Mouse (Mus musculus): Measurements from ENCODE around the gene Capn15.

Capn15 gene

GRCm38 (mm10) chr17:26020848-26021347, 35.3 kb upstream of the Capn15 start:
- Histone ChIP-seq H3K4me3 (replicated peaks; ENCODE audit: low read length) (no peak overlapping the region), H3K4me1 (replicated peaks; ENCODE audit: low read depth, low read length) (no peaks in the 10 kb centered on the region), H3K36me3 (ENCODE audit: insufficient read depth, low read length) (peaks cover 16% of the 10 kb centered on the region), H3K9me3 (ENCODE audit: low read length) (no peaks in the 10 kb centered on the region), H3K27me3 (ENCODE audit: insufficient read depth, low read length) (no peaks in the 10 kb centered on the region)
- no peak for TF ChIP-seq CTCF (conservative IDR thresholded peaks at IDR 0.05; ENCODE audit: low read length)
- TF ChIP-seq NANOG (IDR thresholded peaks at IDR 0.05; ENCODE audit: borderline replicate concordance, low read length) = no peak
- no peak for TF ChIP-seq POU5F1 (IDR thresholded peaks at IDR 0.05; ENCODE audit: borderline replicate concordance, low read length)

GRCm38 (mm10) chr17:26018388-26018787, 32.8 kb upstream of the Capn15 start:
- Histone ChIP-seq H3K9me3 (ENCODE audit: low read length) (no peaks in the 10 kb centered on the region), H3K36me3 (ENCODE audit: insufficient read depth, low read length) (peaks cover 26% of the 10 kb centered on the region), H3K4me1 (replicated peaks; ENCODE audit: low read depth, low read length) (no peaks in the 10 kb centered on the region), H3K4me3 (replicated peaks; ENCODE audit: low read length) (no peak overlapping the region), H3K27me3 (ENCODE audit: insufficient read depth, low read length) (no peaks in the 10 kb centered on the region)
- TF ChIP-seq NANOG (IDR thresholded peaks at IDR 0.05; ENCODE audit: borderline replicate concordance, low read length) (no peak), CTCF (conservative IDR thresholded peaks at IDR 0.05; ENCODE audit: low read length) (no peak), POU5F1 (IDR thresholded peaks at IDR 0.05; ENCODE audit: borderline replicate concordance, low read length) (no peak)

- H3K4me1 ChIP-seq (replicated peaks; ENCODE audit: low read depth, low read length) = no peaks in the 10 kb centered on the region
- H3K36me3 ChIP-seq (ENCODE audit: insufficient read depth, low read length) = peaks cover 29% of the 10 kb centered on the region
- H3K27me3 ChIP-seq (ENCODE audit: insufficient read depth, low read length) = no peaks in the 10 kb centered on the region
- TF ChIP-seq POU5F1 (IDR thresholded peaks at IDR 0.05; ENCODE audit: borderline replicate concordance, low read length) = no peak
- no peak for TF ChIP-seq NANOG (IDR thresholded peaks at IDR 0.05; ENCODE audit: borderline replicate concordance, low read length)
- TF ChIP-seq CTCF (conservative IDR thresholded peaks at IDR 0.05; ENCODE audit: low read length) = no peak
- no peaks in the 10 kb centered on the region for H3K9me3 ChIP-seq (ENCODE audit: low read length)
- H3K4me3 ChIP-seq (replicated peaks; ENCODE audit: low read length) = no peak overlapping the region
Measured at GRCm38 (mm10) chr17:26017949-26018348, 32.4 kb upstream of the Capn15 start.

GRCm38 (mm10) chr17:26017021-26017420, 31.4 kb upstream of the Capn15 start:
- Histone ChIP-seq H3K36me3 (ENCODE audit: insufficient read depth, low read length) (peaks cover 32% of the 10 kb centered on the region), H3K9me3 (ENCODE audit: low read length) (no peaks in the 10 kb centered on the region), H3K4me3 (replicated peaks; ENCODE audit: low read length) (no peak overlapping the region), H3K27me3 (ENCODE audit: insufficient read depth, low read length) (no peaks in the 10 kb centered on the region), H3K4me1 (replicated peaks; ENCODE audit: low read depth, low read length) (peaks cover under 1% of the 10 kb centered on the region; the same call in 1 of the 2 replicates)
- TF ChIP-seq CTCF (conservative IDR thresholded peaks at IDR 0.05; ENCODE audit: low read length) (no peak), NANOG (IDR thresholded peaks at IDR 0.05; ENCODE audit: borderline replicate concordance, low read length) (no peak), POU5F1 (IDR thresholded peaks at IDR 0.05; ENCODE audit: borderline replicate concordance, low read length) (no peak)

- H3K36me3 ChIP-seq (ENCODE audit: insufficient read depth, low read length) = peaks cover 26% of the 10 kb centered on the region
- H3K27me3 ChIP-seq (ENCODE audit: insufficient read depth, low read length) = no peaks in the 10 kb centered on the region
- no peaks in the 10 kb centered on the region for H3K9me3 ChIP-seq (ENCODE audit: low read length)
- H3K4me3 ChIP-seq (replicated peaks; ENCODE audit: low read length) = no peak overlapping the region
- no peak for TF ChIP-seq NANOG (IDR thresholded peaks at IDR 0.05; ENCODE audit: borderline replicate concordance, low read length)
- no peak for TF ChIP-seq POU5F1 (IDR thresholded peaks at IDR 0.05; ENCODE audit: borderline replicate concordance, low read length)
- TF ChIP-seq CTCF (conservative IDR thresholded peaks at IDR 0.05; ENCODE audit: low read length) = no peak
- H3K4me1 ChIP-seq (replicated peaks; ENCODE audit: low read depth, low read length) = peaks cover 30% of the 10 kb centered on the region
Measured at GRCm38 (mm10) chr17:26013711-26014110, 28.1 kb upstream of the Capn15 start.

GRCm38 (mm10) chr17:26011841-26012460, 26.4 kb upstream of the Capn15 start:
- TF ChIP-seq NANOG (IDR thresholded peaks at IDR 0.05; ENCODE audit: borderline replicate concordance, low read length) (0 out of 2 replicates have a peak, but pooled peaks have one; percentile 4), CTCF (conservative IDR thresholded peaks at IDR 0.05; ENCODE audit: low read length) (peak; percentile 87), POU5F1 (IDR thresholded peaks at IDR 0.05; ENCODE audit: borderline replicate concordance, low read length) (no peak)
- H3K4me3 ChIP-seq (replicated peaks; ENCODE audit: low read length) = peak overlapping the region; percentile 43; the same call in 1 of the 2 replicates
- H3K36me3 ChIP-seq (ENCODE audit: insufficient read depth, low read length) = peaks cover 26% of the 10 kb centered on the region
- H3K4me1 ChIP-seq (replicated peaks; ENCODE audit: low read depth, low read length) = peaks cover 41% of the 10 kb centered on the region
- no peaks in the 10 kb centered on the region for H3K9me3 ChIP-seq (ENCODE audit: low read length)
- no peaks in the 10 kb centered on the region for H3K27me3 ChIP-seq (ENCODE audit: insufficient read depth, low read length)

GRCm38 (mm10) chr17:26009540-26009939, 23.9 kb upstream of the Capn15 start:
- Histone ChIP-seq H3K27me3 (ENCODE audit: insufficient read depth, low read length) (no peaks in the 10 kb centered on the region), H3K36me3 (ENCODE audit: insufficient read depth, low read length) (peaks cover 26% of the 10 kb centered on the region), H3K4me3 (replicated peaks; ENCODE audit: low read length) (no peak overlapping the region), H3K9me3 (ENCODE audit: low read length) (no peaks in the 10 kb centered on the region), H3K4me1 (replicated peaks; ENCODE audit: low read depth, low read length) (peaks cover 43% of the 10 kb centered on the region)
- TF ChIP-seq NANOG (IDR thresholded peaks at IDR 0.05; ENCODE audit: borderline replicate concordance, low read length) (no peak), CTCF (conservative IDR thresholded peaks at IDR 0.05; ENCODE audit: low read length) (peak; percentile 97)

GRCm38 (mm10) chr17:26008787-26009186, 23.2 kb upstream of the Capn15 start:
- no peak overlapping the region for H3K4me3 ChIP-seq (replicated peaks; ENCODE audit: low read length)
- TF ChIP-seq CTCF (conservative IDR thresholded peaks at IDR 0.05; ENCODE audit: low read length) (no peak), NANOG (IDR thresholded peaks at IDR 0.05; ENCODE audit: borderline replicate concordance, low read length) (no peak), POU5F1 (IDR thresholded peaks at IDR 0.05; ENCODE audit: borderline replicate concordance, low read length) (no peak)
- no peaks in the 10 kb centered on the region for H3K27me3 ChIP-seq (ENCODE audit: insufficient read depth, low read length)
- peaks cover 45% of the 10 kb centered on the region for H3K4me1 ChIP-seq (replicated peaks; ENCODE audit: low read depth, low read length)
- H3K9me3 ChIP-seq (ENCODE audit: low read length) = no peaks in the 10 kb centered on the region
- H3K36me3 ChIP-seq (ENCODE audit: insufficient read depth, low read length) = peaks cover 27% of the 10 kb centered on the region

GRCm38 (mm10) chr17:26008331-26008730, 22.7 kb upstream of the Capn15 start:
- Histone ChIP-seq H3K4me3 (replicated peaks; ENCODE audit: low read length) (no peak overlapping the region), H3K36me3 (ENCODE audit: insufficient read depth, low read length) (peaks cover 26% of the 10 kb centered on the region), H3K27me3 (ENCODE audit: insufficient read depth, low read length) (no peaks in the 10 kb centered on the region), H3K9me3 (ENCODE audit: low read length) (no peaks in the 10 kb centered on the region), H3K4me1 (replicated peaks; ENCODE audit: low read depth, low read length) (peaks cover 46% of the 10 kb centered on the region)
- TF ChIP-seq POU5F1 (IDR thresholded peaks at IDR 0.05; ENCODE audit: borderline replicate concordance, low read length) (no peak), NANOG (IDR thresholded peaks at IDR 0.05; ENCODE audit: borderline replicate concordance, low read length) (no peak), CTCF (conservative IDR thresholded peaks at IDR 0.05; ENCODE audit: low read length) (no peak)

Data from E14TG2a.4 (cell line).